Mouse (Mus musculus): Measurements from ENCODE around the gene AU022252. TPM values are rescaled to one million over a fixed set of nuclear protein-coding genes. Genes with fewer than 3 reads are reported as not detected.

The AU022252 gene
- polyA plus RNA-seq, 1 experiment = 10.0 TPM

GRCm38 (mm10) chr4:119257083-119257482, 24.6 kb upstream of the AU022252 start:
- Histone ChIP-seq H3K4me3 (ENCODE audit: insufficient read depth, poor library complexity, severe bottlenecking) (no peak overlapping the region), H3ac (ENCODE audit: control insufficient read depth, insufficient read length, low read depth) (no peak overlapping the region), H3K27me3 (ENCODE audit: control insufficient read depth, insufficient read depth, insufficient read length) (no peaks in the 10 kb centered on the region), H3K79me2 (ENCODE audit: control insufficient read depth, insufficient read depth) (no peaks in the 10 kb centered on the region), H3K79me3 (ENCODE audit: low read depth) (no peaks in the 10 kb centered on the region), H3K36me3 (ENCODE audit: control insufficient read depth, insufficient read depth) (no peaks in the 10 kb centered on the region)
- TF ChIP-seq MAX (IDR thresholded peaks at IDR 0.05) = no peak
- no peak for TF ChIP-seq MYOG (IDR thresholded peaks at IDR 0.05; ENCODE audit: control insufficient read depth, extremely low read depth, insufficient read length)
- no peak for TF ChIP-seq CEBPB (IDR thresholded peaks at IDR 0.05; ENCODE audit: low read depth)
- TF ChIP-seq CTCF (IDR thresholded peaks at IDR 0.05; ENCODE audit: control insufficient read depth, insufficient read depth, insufficient read length) = no peak
- no peak for TF ChIP-seq FOSL1 (IDR thresholded peaks at IDR 0.05; ENCODE audit: insufficient read depth, low read length, poor library complexity, severe bottlenecking)
- TF ChIP-seq USF1 (IDR thresholded peaks at IDR 0.05; ENCODE audit: low read depth) = no peak
- TF ChIP-seq MYOD1 (IDR thresholded peaks at IDR 0.05; ENCODE audit: control insufficient read depth, insufficient read length, low read depth) = no peak

GRCm38 (mm10) chr4:119255351-119255750, 22.8 kb upstream of the AU022252 start, which contains the start of gene Cldn19:
Cldn19 (plus strand) TSS chr4:119255414.
- no peaks in the 10 kb centered on the region for H3K36me3 ChIP-seq (ENCODE audit: control insufficient read depth, insufficient read depth)
- no peaks in the 10 kb centered on the region for H3K27me3 ChIP-seq (ENCODE audit: control insufficient read depth, insufficient read depth, insufficient read length)
- H3ac ChIP-seq (ENCODE audit: control insufficient read depth, insufficient read length, low read depth) = no peak within 1 kb of the TSS
- H3K79me3 ChIP-seq (ENCODE audit: low read depth) = no peaks in the 10 kb centered on the region
- no peaks in the 10 kb centered on the region for H3K79me2 ChIP-seq (ENCODE audit: control insufficient read depth, insufficient read depth)
- no peak within 1 kb of the TSS for H3K4me3 ChIP-seq (ENCODE audit: insufficient read depth, poor library complexity, severe bottlenecking)
- TF ChIP-seq MAX (IDR thresholded peaks at IDR 0.05) (no peak), MYOD1 (IDR thresholded peaks at IDR 0.05; ENCODE audit: control insufficient read depth, insufficient read length, low read depth) (no peak), MYOG (IDR thresholded peaks at IDR 0.05; ENCODE audit: control insufficient read depth, extremely low read depth, insufficient read length) (no peak), CTCF (IDR thresholded peaks at IDR 0.05; ENCODE audit: control insufficient read depth, insufficient read depth, insufficient read length) (no peak), FOSL1 (IDR thresholded peaks at IDR 0.05; ENCODE audit: insufficient read depth, low read length, poor library complexity, severe bottlenecking) (no peak), USF1 (IDR thresholded peaks at IDR 0.05; ENCODE audit: low read depth) (no peak), CEBPB (IDR thresholded peaks at IDR 0.05; ENCODE audit: low read depth) (no peak)

DNA sequence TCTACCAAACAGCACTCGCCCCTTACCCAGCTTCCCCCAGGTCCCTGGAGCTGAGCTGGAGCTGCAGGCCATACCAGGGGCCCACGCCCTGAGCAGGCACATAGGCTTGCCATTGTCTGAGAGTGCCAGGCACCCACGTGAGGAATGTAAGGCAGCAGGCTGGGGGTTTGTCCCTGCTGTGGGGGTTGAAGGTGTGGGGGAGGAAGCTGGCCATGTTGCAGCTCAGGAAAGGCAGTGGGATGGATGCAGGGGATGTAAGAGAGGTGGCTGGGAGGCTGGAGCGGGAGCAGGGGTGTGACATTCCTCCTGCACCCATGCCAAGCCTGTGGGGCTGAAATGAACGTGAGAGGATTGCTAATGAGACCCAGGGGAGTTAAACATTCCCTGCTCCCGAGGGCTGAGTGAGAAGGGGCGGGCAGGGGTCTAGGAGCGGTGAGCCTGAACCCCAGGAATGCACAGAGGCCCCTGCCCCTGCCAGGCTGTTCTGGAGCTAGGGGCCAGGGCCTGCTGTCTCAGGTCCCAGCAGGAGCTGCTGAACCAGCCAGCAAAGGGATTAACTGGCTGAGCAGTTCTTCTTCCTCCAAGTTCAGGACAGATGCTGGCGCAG, 21.6 kb upstream of the AU022252 start:
- H3K36me3 ChIP-seq (ENCODE audit: control insufficient read depth, insufficient read depth) = no peaks in the 10 kb centered on the region
- no peak overlapping the region for H3ac ChIP-seq (ENCODE audit: control insufficient read depth, insufficient read length, low read depth)
- no peaks in the 10 kb centered on the region for H3K79me2 ChIP-seq (ENCODE audit: control insufficient read depth, insufficient read depth)
- no peak for TF ChIP-seq MYOG (IDR thresholded peaks at IDR 0.05; ENCODE audit: control insufficient read depth, extremely low read depth, insufficient read length)
- no peak for TF ChIP-seq FOSL1 (IDR thresholded peaks at IDR 0.05; ENCODE audit: insufficient read depth, low read length, poor library complexity, severe bottlenecking)
- no peak for TF ChIP-seq USF1 (IDR thresholded peaks at IDR 0.05; ENCODE audit: low read depth)
- TF ChIP-seq CEBPB (IDR thresholded peaks at IDR 0.05; ENCODE audit: low read depth) = no peak
- TF ChIP-seq MAX (IDR thresholded peaks at IDR 0.05) = no peak
- no peak for TF ChIP-seq CTCF (IDR thresholded peaks at IDR 0.05; ENCODE audit: control insufficient read depth, insufficient read depth, insufficient read length)
- TF ChIP-seq MYOD1 (IDR thresholded peaks at IDR 0.05; ENCODE audit: control insufficient read depth, insufficient read length, low read depth) = no peak
- H3K79me3 ChIP-seq (ENCODE audit: low read depth) = no peaks in the 10 kb centered on the region
- H3K4me3 ChIP-seq (ENCODE audit: insufficient read depth, poor library complexity, severe bottlenecking) = no peak overlapping the region
- H3K27me3 ChIP-seq (ENCODE audit: control insufficient read depth, insufficient read depth, insufficient read length) = no peaks in the 10 kb centered on the region

- Histone ChIP-seq H3K79me3 (ENCODE audit: low read depth) (no peaks in the 10 kb centered on the region), H3K36me3 (ENCODE audit: control insufficient read depth, insufficient read depth) (peaks cover 4% of the 10 kb centered on the region), H3K4me3 (ENCODE audit: insufficient read depth, poor library complexity, severe bottlenecking) (no peak overlapping the region), H3ac (ENCODE audit: control insufficient read depth, insufficient read length, low read depth) (no peak overlapping the region), H3K79me2 (ENCODE audit: control insufficient read depth, insufficient read depth) (no peaks in the 10 kb centered on the region), H3K27me3 (ENCODE audit: control insufficient read depth, insufficient read depth, insufficient read length) (no peaks in the 10 kb centered on the region)
- TF ChIP-seq CEBPB (IDR thresholded peaks at IDR 0.05; ENCODE audit: low read depth) (no peak), CTCF (IDR thresholded peaks at IDR 0.05; ENCODE audit: control insufficient read depth, insufficient read depth, insufficient read length) (no peak), USF1 (IDR thresholded peaks at IDR 0.05; ENCODE audit: low read depth) (no peak), MYOD1 (IDR thresholded peaks at IDR 0.05; ENCODE audit: control insufficient read depth, insufficient read length, low read depth) (no peak), MAX (IDR thresholded peaks at IDR 0.05) (no peak), FOSL1 (IDR thresholded peaks at IDR 0.05; ENCODE audit: insufficient read depth, low read length, poor library complexity, severe bottlenecking) (no peak), MYOG (IDR thresholded peaks at IDR 0.05; ENCODE audit: control insufficient read depth, extremely low read depth, insufficient read length) (no peak)
Observed at GRCm38 (mm10) chr4:119252025-119252808, 19.7 kb upstream of the AU022252 start.

- Histone ChIP-seq H3K36me3 (ENCODE audit: control insufficient read depth, insufficient read depth) (peaks cover 4% of the 10 kb centered on the region), H3K4me3 (ENCODE audit: insufficient read depth, poor library complexity, severe bottlenecking) (no peak overlapping the region), H3ac (ENCODE audit: control insufficient read depth, insufficient read length, low read depth) (no peak overlapping the region), H3K79me2 (ENCODE audit: control insufficient read depth, insufficient read depth) (no peaks in the 10 kb centered on the region), H3K79me3 (ENCODE audit: low read depth) (no peaks in the 10 kb centered on the region), H3K27me3 (ENCODE audit: control insufficient read depth, insufficient read depth, insufficient read length) (no peaks in the 10 kb centered on the region)
- TF ChIP-seq FOSL1 (IDR thresholded peaks at IDR 0.05; ENCODE audit: insufficient read depth, low read length, poor library complexity, severe bottlenecking) (no peak), MAX (IDR thresholded peaks at IDR 0.05) (no peak), USF1 (IDR thresholded peaks at IDR 0.05; ENCODE audit: low read depth) (no peak), MYOG (IDR thresholded peaks at IDR 0.05; ENCODE audit: control insufficient read depth, extremely low read depth, insufficient read length) (no peak), MYOD1 (IDR thresholded peaks at IDR 0.05; ENCODE audit: control insufficient read depth, insufficient read length, low read depth) (no peak), CEBPB (IDR thresholded peaks at IDR 0.05; ENCODE audit: low read depth) (no peak), CTCF (IDR thresholded peaks at IDR 0.05; ENCODE audit: control insufficient read depth, insufficient read depth, insufficient read length) (no peak)
Observed at GRCm38 (mm10) chr4:119248407-119248965, 16.0 kb upstream of the AU022252 start.

Data from C2C12 (cell line).